Mouse (Mus musculus) liver, postnatal 0 days (tissue): ENCODE data around the gene Mab21l3. TPM values are rescaled to one million over a fixed set of nuclear protein-coding genes. Genes with fewer than 3 reads are reported as not detected.

Experiments
- ATAC-seq: fragments of 200-750 bp; cut with Nextera tagmentation; 2 replicates; pipeline ENCODE4 v1.8.0; 2017; ENCODE audit warnings: mild to moderate bottlenecking, moderate library complexity
- DNase-seq: peaks from one replicate; pipeline ENCODE4 v3.0.0-alpha.2; 2016
- H3K27ac ChIP-seq: fragments of 300-500 bp; sonication (generic); 2 replicates; pipeline ENCODE4 v1.5.1; 2014; ENCODE audit warnings: antibody characterized with exemption, moderate library complexity, mild to moderate bottlenecking, low read depth
- H3K27me3 ChIP-seq: fragments of 300-500 bp; sonication (generic); 2 replicates; pipeline ENCODE4 v1.6.1; 2014; ENCODE audit warnings: low read length, control low read depth, mixed read lengths; ENCODE audit not compliant: insufficient read depth
- H3K36me3 ChIP-seq: fragments of 300-500 bp; sonication (generic); replicated peaks from 2 replicates; pipeline ENCODE4 v1.6.1; 2014; ENCODE audit warnings: mild to moderate bottlenecking, control low read depth, low read length, moderate library complexity, mixed read lengths; ENCODE audit not compliant: insufficient read depth
- H3K4me1 ChIP-seq: fragments of 300-500 bp; sonication (generic); 2 replicates; pipeline ENCODE4 v1.6.1; 2014; ENCODE audit warnings: antibody characterized with exemption, mild to moderate bottlenecking, control low read depth; ENCODE audit not compliant: insufficient read depth
- H3K4me2 ChIP-seq: fragments of 300-500 bp; sonication (generic); 2 replicates; pipeline ENCODE4 v1.6.1; 2014; ENCODE audit warnings: low read depth, mild to moderate bottlenecking, low read length, moderate library complexity, mixed read lengths
- H3K4me3 ChIP-seq: fragments of 300-500 bp; sonication (generic); 2 replicates; pipeline ENCODE4 v1.5.1; 2014; ENCODE audit warnings: low read depth, low read length
- H3K9ac ChIP-seq: fragments of 300-500 bp; sonication (generic); replicated peaks from 2 replicates; pipeline ENCODE4 v1.6.1; 2014; ENCODE audit warnings: mild to moderate bottlenecking, moderate library complexity
- H3K9me3 ChIP-seq: fragments of 300-500 bp; sonication (generic); 2 replicates; pipeline ENCODE4 v1.6.1; 2016; ENCODE audit warnings: mild to moderate bottlenecking, control low read depth, low read length, mixed read lengths
- CTCF ChIP-seq: sonication (generic); IDR thresholded peaks from 2 replicates; pipeline ENCODE4 v1.5.1; 2016; ENCODE audit warnings: antibody characterized with exemption, low read depth
- EP300 ChIP-seq: IDR thresholded peaks from 2 replicates; pipeline ENCODE4 v1.6.1; 2016; ENCODE audit warnings: antibody characterized with exemption, low read depth, mild to moderate bottlenecking
- WGBS: fragments of 180-500 bp; shearing (Covaris S2); extraction: QIAGEN DNeasy Blood & Tissue Kit; methylation state at CpG from one replicate; pipeline ENCODE4 v1.1.7; 2014; ENCODE audit not compliant: insufficient replicate concordance; 5-methylcytosine and 5-hydroxymethylcytosine counted together
- polyA plus RNA-seq: library from polyadenylated mRNA; unstranded; fragments of >200 nt; fragmentation: Nextera tagmentation; extraction: Ambion mirVana; gene quantifications from 2 replicates; pipeline ENCODE4 v1.2.1, GENCODE M21; 2015

Gene Mab21l3
- polyA plus RNA-seq, 1 experiment from 2014 or later, result not detected

DNA sequence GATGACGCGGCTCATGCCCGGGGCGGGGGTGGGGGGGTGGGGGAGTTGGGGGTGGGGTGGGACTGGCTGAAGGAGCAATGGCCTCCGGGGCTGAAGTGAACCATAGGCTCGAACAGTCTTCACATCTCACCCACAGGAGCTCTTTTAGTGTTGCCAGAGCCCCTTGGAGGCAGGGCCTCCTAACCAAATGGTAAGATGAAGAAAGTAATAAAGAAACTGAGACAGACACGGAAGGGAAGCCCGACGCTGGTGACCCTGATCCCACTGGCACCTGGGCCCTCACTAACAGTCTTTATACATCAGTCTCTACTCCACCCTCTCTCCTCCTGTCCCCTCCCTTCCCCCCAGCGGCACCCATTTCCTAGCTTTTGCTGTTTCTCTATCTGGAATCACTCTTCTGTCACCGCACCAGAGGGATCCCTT lies 48.2 kb downstream of the Mab21l3 start:
- no peaks in the 10 kb centered on the region for H3K9me3 ChIP-seq
- H3K9ac ChIP-seq, result no peak overlapping the region
- H3K4me3 ChIP-seq, result no peak overlapping the region
- H3K27ac ChIP-seq, result no peak overlapping the region
- no peaks in the 10 kb centered on the region for H3K27me3 ChIP-seq
- TF ChIP-seq EP300 (no peak), CTCF (no peak)
- 32% methylated on average over 10 of the region's 11 CpGs for WGBS
- H3K36me3 ChIP-seq, result no peaks in the 10 kb centered on the region
- DNase-seq, result no peak
- H3K4me1 ChIP-seq, result peaks cover 8% of the 10 kb centered on the region
- ATAC-seq, result no peak
- peak overlapping the region; percentile 32; the same call in 1 of the 2 replicates for H3K4me2 ChIP-seq

DNA sequence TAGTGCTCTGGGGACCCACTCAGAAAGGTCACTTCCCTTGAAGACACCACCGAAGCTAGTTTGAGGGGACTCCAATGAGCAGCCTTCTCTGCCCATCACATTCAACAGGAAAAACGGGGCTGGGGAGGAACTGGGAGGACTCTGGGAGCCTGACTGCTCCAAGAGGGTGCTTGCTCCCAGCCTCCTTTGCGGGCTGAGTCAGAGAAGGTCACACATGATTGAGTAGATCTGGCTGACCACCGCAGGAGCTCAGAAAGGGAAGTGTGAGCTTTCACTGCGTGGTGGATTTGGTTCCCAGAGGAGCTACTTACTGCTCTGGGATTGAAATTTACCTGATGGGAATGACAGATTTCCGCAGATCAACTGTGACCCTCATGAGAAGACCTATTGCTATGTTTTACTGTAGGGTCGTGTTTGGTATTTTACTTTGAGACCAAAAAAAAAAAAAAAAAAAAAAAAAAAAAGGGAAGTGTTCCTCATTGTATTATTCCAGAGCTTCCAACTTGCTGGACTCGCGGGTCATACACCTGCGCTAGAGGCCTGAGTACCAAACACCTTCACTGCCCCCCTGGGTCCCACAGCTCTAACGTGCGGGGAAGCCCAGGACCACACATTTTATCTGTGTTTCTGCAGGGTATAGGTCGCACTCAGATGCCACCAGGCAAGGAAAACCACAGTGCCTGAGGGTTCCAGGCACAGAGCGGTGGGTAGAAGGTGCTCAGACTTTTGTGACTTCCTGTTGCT lies 48.7 kb downstream of the Mab21l3 start:
- no peak overlapping the region for H3K4me3 ChIP-seq
- H3K9me3 ChIP-seq, result no peaks in the 10 kb centered on the region
- peak overlapping the region; percentile 32; the same call in 1 of the 2 replicates for H3K4me2 ChIP-seq
- no peak for TF ChIP-seq EP300
- no peak for TF ChIP-seq CTCF
- WGBS, result 28% methylated on average over 14 of the region's 14 CpGs
- no peak overlapping the region for H3K27ac ChIP-seq
- H3K4me1 ChIP-seq, result peaks cover 2% of the 10 kb centered on the region
- ATAC-seq (no peak), DNase-seq (no peak)
- no peaks in the 10 kb centered on the region for H3K36me3 ChIP-seq
- H3K27me3 ChIP-seq, result no peaks in the 10 kb centered on the region
- H3K9ac ChIP-seq, result no peak overlapping the region

- TF ChIP-seq EP300 (no peak), CTCF (no peak)
- H3K9me3 ChIP-seq, result no peaks in the 10 kb centered on the region
- no peaks in the 10 kb centered on the region; the same call in 1 of the 2 replicates for H3K4me1 ChIP-seq
- no peaks in the 10 kb centered on the region for H3K36me3 ChIP-seq
- DNase-seq, result no peak
- H3K9ac ChIP-seq, result no peak overlapping the region
- no peak overlapping the region for H3K27ac ChIP-seq
- WGBS, result 69% methylated on average over 15 of the region's 15 CpGs
- ATAC-seq, result no peak
- H3K4me2 ChIP-seq, result no peak overlapping the region
- H3K27me3 ChIP-seq, result no peaks in the 10 kb centered on the region
- H3K4me3 ChIP-seq, result no peak overlapping the region
Measured at GRCm38 (mm10) chr3:101797830-101798709, 50.7 kb downstream of the Mab21l3 start.

GRCm38 (mm10) chr3:101796212-101796611 lies 52.5 kb downstream of the Mab21l3 start:
- H3K36me3 ChIP-seq, result no peaks in the 10 kb centered on the region
- H3K9me3 ChIP-seq, result no peaks in the 10 kb centered on the region
- H3K4me2 ChIP-seq, result no peak overlapping the region
- H3K27ac ChIP-seq, result no peak overlapping the region
- WGBS, result 47% methylated on average over 7 of the region's 7 CpGs
- DNase-seq, result no peak
- no peaks in the 10 kb centered on the region for H3K27me3 ChIP-seq
- H3K9ac ChIP-seq, result no peak overlapping the region
- ATAC-seq, result no peak
- H3K4me3 ChIP-seq, result no peak overlapping the region
- H3K4me1 ChIP-seq, result no peaks in the 10 kb centered on the region; the same call in 1 of the 2 replicates
- TF ChIP-seq EP300 (no peak), CTCF (no peak)

DNA sequence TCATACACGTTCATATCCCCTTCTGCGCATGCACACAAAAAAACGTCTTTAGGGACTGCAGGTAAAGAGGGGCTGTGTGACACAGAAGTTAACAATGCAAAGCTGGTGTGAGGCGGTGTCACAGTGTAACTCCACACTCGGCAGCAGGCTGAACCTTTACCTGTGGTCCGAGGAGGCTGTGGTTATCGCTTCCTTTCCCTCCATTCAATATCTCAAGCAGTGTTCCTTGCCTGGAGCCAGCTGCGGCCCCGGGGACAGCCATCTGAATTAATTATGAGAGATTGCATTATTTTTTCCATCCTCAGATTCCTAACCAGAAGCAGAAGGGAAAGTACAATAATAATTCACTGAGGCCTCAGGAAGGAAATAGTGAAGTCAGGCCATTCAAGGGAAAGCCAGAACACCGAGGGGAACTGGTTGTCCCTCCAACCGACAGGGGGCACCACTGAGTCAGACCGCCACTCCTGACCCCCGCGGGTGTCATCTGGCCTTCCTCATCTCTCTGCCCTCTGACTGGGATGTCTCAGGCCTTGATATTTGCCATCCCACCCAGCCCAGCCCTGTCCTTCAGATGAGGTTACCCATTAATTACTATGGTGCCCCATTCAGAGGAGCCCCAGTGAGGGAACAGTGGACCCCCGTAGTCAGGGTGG lies 53.2 kb downstream of the Mab21l3 start:
- Histone ChIP-seq H3K4me1 (no peaks in the 10 kb centered on the region; the same call in 1 of the 2 replicates), H3K4me3 (no peak overlapping the region), H3K9ac (no peak overlapping the region), H3K27ac (no peak overlapping the region), H3K36me3 (no peaks in the 10 kb centered on the region), H3K9me3 (no peaks in the 10 kb centered on the region), H3K4me2 (no peak overlapping the region), H3K27me3 (no peaks in the 10 kb centered on the region)
- no peak for TF ChIP-seq EP300
- peak; percentile 38 for TF ChIP-seq CTCF
- DNase-seq, result peak; percentile 33
- WGBS, result 64% methylated on average over 15 of the region's 15 CpGs
- no peak for ATAC-seq

- 84% methylated on average over 9 of the region's 9 CpGs for WGBS
- Histone ChIP-seq H3K9ac (no peak overlapping the region), H3K4me2 (no peak overlapping the region), H3K4me3 (no peak overlapping the region), H3K9me3 (no peaks in the 10 kb centered on the region), H3K36me3 (no peaks in the 10 kb centered on the region), H3K4me1 (no peaks in the 10 kb centered on the region; the same call in 1 of the 2 replicates), H3K27ac (no peak overlapping the region), H3K27me3 (no peaks in the 10 kb centered on the region)
- no peak for TF ChIP-seq EP300
- no peak for TF ChIP-seq CTCF
- DNase-seq (no peak), ATAC-seq (no peak)
Measured at GRCm38 (mm10) chr3:101794666-101795065, 54.1 kb downstream of the Mab21l3 start.
